ENCODE assay signal across 9 mouse cellular contexts in the genomic region with DNA sequence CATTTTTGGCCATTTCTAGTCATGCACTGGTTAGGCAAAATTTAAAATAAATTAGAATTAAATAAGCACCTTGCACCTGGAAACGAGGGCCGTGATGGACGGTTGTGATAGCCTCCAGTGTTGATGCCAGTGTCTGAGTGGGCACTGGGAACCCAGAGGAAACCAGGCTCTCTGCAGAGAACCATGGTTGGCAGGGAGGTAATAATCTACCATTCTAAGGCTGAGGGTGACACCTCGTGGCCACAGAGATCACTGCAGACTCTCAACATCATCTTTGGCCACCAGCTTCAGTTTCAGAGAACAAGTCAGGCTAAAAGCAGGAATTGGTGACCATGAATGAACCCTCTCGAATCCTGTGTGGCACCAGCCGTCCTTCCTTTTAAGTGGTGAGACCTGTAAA. TPM values are rescaled to one million over a fixed set of nuclear protein-coding genes. Genes with fewer than 3 reads are reported as not detected.
DNase-seq lines count a peak whose midpoint lies in the region; ATAC-seq and TF ChIP-seq lines count a peak whose summit lies in the region.
"Had no signal": no experiment of that assay in that cellular context is flagged by ENCODE, and none has a peak within 500 bp of the region (broad histone marks: within the 10 kb centered on the region; RNA-seq: fewer than 3 reads in every experiment).

No protein-coding gene starts in this region.

- no peak for TF ChIP-seq POLR2A in CH12.LX (IDR thresholded peaks at IDR 0.05; ENCODE audit: low read depth, low read length)
- no peak for TF ChIP-seq POLR2A in cortical plate, adult 2 months (IDR thresholded peaks at IDR 0.05; ENCODE audit: extremely low read depth, insufficient read depth, low read length)

- H3K36me3 ChIP-seq in CH12.LX (replicated peaks in 1 of 2; ENCODE audit: control insufficient read depth in 1 of 2, insufficient read depth in 1 of 2, low read length in 1 of 2) = no peaks in the 10 kb centered on the region
- H3K36me3 ChIP-seq in lung, postnatal 0 days (ENCODE audit: insufficient read depth, low read length) = no peaks in the 10 kb centered on the region

- ATAC-seq in lung, postnatal 0 days = no peak

- no peaks in the 10 kb centered on the region for H3K79me2 ChIP-seq in CH12.LX (replicated peaks; ENCODE audit: control insufficient read depth, extremely low read depth, insufficient read depth, poor library complexity, severe bottlenecking)

- H3K4me2 ChIP-seq in CH12.LX (ENCODE audit: insufficient read depth, low read depth, poor library complexity, severe bottlenecking) = no peak overlapping the region
- H3K4me2 ChIP-seq in lung, postnatal 0 days (replicated peaks; ENCODE audit: low read depth, low read length) = no peak overlapping the region

- peaks cover 26% of the 10 kb centered on the region for H3K27me3 ChIP-seq in CH12.LX (replicated peaks)
- H3K27me3 ChIP-seq in lung, postnatal 0 days (replicated peaks; ENCODE audit: insufficient read depth, low read length) = no peaks in the 10 kb centered on the region

- dilution Hi-C loops in CH12.LX (cut with MboI; ENCODE audit: extremely low pct_ligation_motif_present, extremely low pct_unique_long_range_greater_than_20kb, low sequenced_read_pairs) = no loop called here

- peak; percentile 55 to 92 for TF ChIP-seq CTCF in CH12.LX (conservative IDR thresholded peaks at IDR 0.05 in 1 of 2, IDR thresholded peaks at IDR 0.05 in 1 of 2; ENCODE audit: low read depth in 2 of 2, low read length in 2 of 2)
- peak; percentile 99 for TF ChIP-seq CTCF in cortical plate, adult 2 months (IDR thresholded peaks at IDR 0.05; ENCODE audit: extremely low read depth, insufficient read depth, low read length)
- peak; percentile 92 for TF ChIP-seq CTCF in lung, postnatal 0 days (IDR thresholded peaks at IDR 0.05)

- peak; percentile 98 for TF ChIP-seq RAD21 in CH12.LX (IDR thresholded peaks at IDR 0.05; ENCODE audit: low read depth, low read length)

- H3K4me1 ChIP-seq in CH12.LX (ENCODE audit: control insufficient read depth in 1 of 2, insufficient read depth in 2 of 2) = peaks cover 0 to 7% of the 10 kb centered on the region in 2 experiments; a peak in 1 of 4 replicates
- no peaks in the 10 kb centered on the region for H3K4me1 ChIP-seq in cortical plate, adult 2 months (ENCODE audit: control insufficient read depth, insufficient read depth, low read length)
- H3K4me1 ChIP-seq in lung, postnatal 0 days (ENCODE audit: insufficient read depth, low read depth, low read length) = no peaks in the 10 kb centered on the region

- DNase-seq in CH12.LX (ENCODE audit: extremely low read depth) (peak; percentile 60), ZHBTc4 (ENCODE audit: low read depth, low spot score) (peak; percentile 57)
- DNase-seq in gastrocnemius, postnatal 36 days = peak; percentile 23 to 39
- peak; percentile 88 for DNase-seq in layer of hippocampus, adult 11-12 months (ENCODE audit: low spot score)
- peak; percentile 69 for DNase-seq in lung, postnatal 0 days (ENCODE audit: low spot score)
- peak; percentile 86 for DNase-seq in retina, embryonic 14.5 days (ENCODE audit: low spot score)
- no peak for DNase-seq in yolk sac, embryonic 10.5 days (ENCODE audit: low spot score)

- intact Hi-C loops in gastrocnemius, postnatal 36 days (cut with DNase I) = loop anchor here (5.0 to 10.0 kb wide), 4 partner anchors 179 to 1117 kb away; a partner anchor contains a TSS

- in situ Hi-C loops in CH12.LX (cut with MboI; ENCODE audit: low pct_ligation_motif_present, low pct_unique_long_range_greater_than_20kb, low sequenced_read_pairs) = loop anchor here (10.0 to 25.0 kb wide), 2 partner anchors 177 to 469 kb away; a partner anchor contains a TSS

- WGBS in lung, postnatal 0 days = 14% methylated on average over 6 of the region's 6 CpGs

- no peak for TF ChIP-seq EP300 in CH12.LX (IDR thresholded peaks at IDR 0.05; ENCODE audit: low read length)
- no peak for TF ChIP-seq EP300 in lung, postnatal 0 days (IDR thresholded peaks at IDR 0.05)

- H3K9ac ChIP-seq in CH12.LX (ENCODE audit: insufficient read depth, low read depth) = no peak overlapping the region
- no peak overlapping the region for H3K9ac ChIP-seq in lung, postnatal 0 days (replicated peaks; ENCODE audit: low read depth)

- H3K9me3 ChIP-seq in CH12.LX (replicated peaks; ENCODE audit: low read length) = no peaks in the 10 kb centered on the region
- no peaks in the 10 kb centered on the region for H3K9me3 ChIP-seq in lung, postnatal 0 days (ENCODE audit: low read length)

- H3K27ac ChIP-seq in CH12.LX (ENCODE audit: insufficient read depth, low read depth) = no peak overlapping the region
- H3K27ac ChIP-seq in cortical plate, adult 2 months (ENCODE audit: insufficient read depth, low read length) = no peak overlapping the region
- H3K27ac ChIP-seq in lung, postnatal 0 days (ENCODE audit: low read length) = no peak overlapping the region
- H3K27ac ChIP-seq: macrophage had no signal

- no peak overlapping the region for H3K4me3 ChIP-seq in CH12.LX (replicated peaks in 1 of 3; ENCODE audit: low read depth in 2 of 3, low read length in 2 of 3, poor library complexity in 1 of 3)
- no peak overlapping the region for H3K4me3 ChIP-seq in cortical plate, adult 2 months (ENCODE audit: insufficient read depth, low read length)
- no peak overlapping the region for H3K4me3 ChIP-seq in lung, postnatal 0 days (ENCODE audit: low read depth, low read length)

TF ChIP-seq in CH12.LX, 34 proteins besides CTCF, POLR2A, EP300 and RAD21:
- TF ChIP-seq USF2 (conservative IDR thresholded peaks at IDR 0.05; ENCODE audit: low read depth, low read length) (no peak), IRF4 (IDR thresholded peaks at IDR 0.05; ENCODE audit: low read depth, low read length) (peak; percentile 27; the same call in 1 of the 2 replicates), ZC3H11A (IDR thresholded peaks at IDR 0.05; ENCODE audit: low read depth, low read length) (peak; percentile 49), SMC3 (IDR thresholded peaks at IDR 0.05; ENCODE audit: low read depth, low read length) (peak; percentile 88), POLR2AphosphoS2 (IDR thresholded peaks at IDR 0.05; ENCODE audit: low read depth, low read length) (no peak), JUND (conservative IDR thresholded peaks at IDR 0.05; ENCODE audit: low read depth, low read length) (no peak), UBTF (IDR thresholded peaks at IDR 0.05; ENCODE audit: low read depth, low read length) (no peak), ZNF384 (IDR thresholded peaks at IDR 0.05; ENCODE audit: low read depth, low read length) (no peak), ZKSCAN1 (IDR thresholded peaks at IDR 0.05; ENCODE audit: borderline replicate concordance, low read depth, low read length) (no peak), NELFE (IDR thresholded peaks at IDR 0.05; ENCODE audit: low read depth, low read length) (no peak; the same call in 1 of the 2 replicates)
TF ChIP-seq in CH12.LX: peak in this region for 3.

RNA-seq across cellular contexts. Expression of a gene that starts 54.5 kb away (rescaled TPM):
- 6.5 and 8.9 TPM in 2 replicates for total RNA-seq in CH12.LX (2012; rRNA removed)
- 15.7 and 16.1 TPM in 2 replicates for total RNA-seq in CH12.LX (2014; rRNA removed)
- polyA plus RNA-seq in CH12.LX (2012; ENCODE audit: insufficient read length, low read depth) = 12.3 and 14.3 TPM in 2 replicates
- 72.9 and 73.3 TPM in 2 replicates for polyA plus RNA-seq in cortical plate, adult 2 months (2012; rRNA removed)
- 10 to 100 TPM; 29.2 to 31.6 TPM for total RNA-seq in gastrocnemius, postnatal 36 days (2021)
- 100.0 and 109 TPM in 2 replicates for polyA plus RNA-seq in lung, postnatal 0 days (2015; fragmentation: Nextera tagmentation; extraction: Ambion mirVana)
